Mouse (Mus musculus): ENCODE data around the gene Tmem25. TPM values are rescaled to one million over a fixed set of nuclear protein-coding genes. Genes with fewer than 3 reads are reported as not detected.

Gene Tmem25
- polyA plus RNA-seq (2015; fragmentation: Nextera tagmentation; extraction: Ambion mirVana) = 2.7 TPM in 2 replicates

- peak within 1 kb of the TSS; percentile 62 for H3K4me3 ChIP-seq (ENCODE audit: low read length)
- H3K9ac ChIP-seq (ENCODE audit: low read length) = peak within 1 kb of the TSS; percentile 79
- no peaks in the 10 kb centered on the region for H3K9me3 ChIP-seq (replicated peaks; ENCODE audit: control insufficient read depth, low read length)
- H3K36me3 ChIP-seq (ENCODE audit: control insufficient read depth, insufficient read depth) = no peaks in the 10 kb centered on the region
- WGBS = under 1% methylated on average over 73 of the region's 75 CpGs
- peaks cover 9% of the 10 kb centered on the region for H3K27me3 ChIP-seq (ENCODE audit: control insufficient read depth, insufficient read depth, low read length)
- H3K4me2 ChIP-seq (ENCODE audit: low read depth, low read length) = peak within 1 kb of the TSS; percentile 98
- H3K4me1 ChIP-seq (ENCODE audit: control insufficient read depth, insufficient read depth, low read length) = peaks cover 8% of the 10 kb centered on the region
- H3K27ac ChIP-seq (ENCODE audit: low read length) = peak within 1 kb of the TSS; percentile 74
- peak; percentile 93 for ATAC-seq (replicated peaks; ENCODE audit: extremely low read depth, insufficient read depth, low FRiP score)
These were observed at the start of gene Tmem25 for GRCm38 (mm10) chr9:44799102-44799957. Gene Tmem25, minus strand, starts transcription at chr9:44799307.

- Histone ChIP-seq H3K36me3 (ENCODE audit: control insufficient read depth, insufficient read depth) (peaks cover 47% of the 10 kb centered on the region), H3K27me3 (ENCODE audit: control insufficient read depth, insufficient read depth, low read length) (no peaks in the 10 kb centered on the region), H3K4me1 (ENCODE audit: control insufficient read depth, insufficient read depth, low read length) (no peaks in the 10 kb centered on the region; the same call in 1 of the 2 replicates), H3K4me3 (ENCODE audit: low read length) (no peak overlapping the region), H3K9me3 (replicated peaks; ENCODE audit: control insufficient read depth, low read length) (no peaks in the 10 kb centered on the region), H3K27ac (ENCODE audit: low read length) (no peak overlapping the region), H3K9ac (ENCODE audit: low read length) (no peak overlapping the region), H3K4me2 (ENCODE audit: low read depth, low read length) (no peak overlapping the region)
- WGBS = 67% methylated on average over 6 of the region's 6 CpGs
- ATAC-seq (replicated peaks; ENCODE audit: extremely low read depth, insufficient read depth, low FRiP score) = no peak
These were observed 48.3 kb upstream of the Tmem25 start for GRCm38 (mm10) chr9:44847446-44847845.

DNA sequence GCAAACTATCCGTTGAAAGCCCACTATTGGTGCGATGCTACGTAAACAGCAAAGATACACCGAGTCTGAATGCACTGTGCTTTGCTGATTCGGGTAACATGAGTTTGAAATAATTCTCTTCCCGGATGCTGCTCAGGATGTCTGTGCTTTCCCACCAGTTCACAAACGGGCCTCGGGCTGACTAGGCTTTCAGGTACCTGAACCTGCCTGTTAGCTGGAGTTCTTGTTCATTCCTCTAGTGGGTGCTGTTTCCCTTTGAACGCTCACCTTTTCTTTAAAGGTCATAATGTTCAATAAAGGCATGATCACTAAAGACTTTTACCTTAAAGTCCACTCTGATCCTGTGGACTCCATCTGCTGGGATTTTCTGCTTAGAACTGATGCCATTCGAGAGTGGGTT, 42.1 kb upstream of the Tmem25 start:
- no peaks in the 10 kb centered on the region for H3K9me3 ChIP-seq (replicated peaks; ENCODE audit: control insufficient read depth, low read length)
- ATAC-seq (replicated peaks; ENCODE audit: extremely low read depth, insufficient read depth, low FRiP score) = no peak
- H3K4me2 ChIP-seq (ENCODE audit: low read depth, low read length) = no peak overlapping the region
- H3K36me3 ChIP-seq (ENCODE audit: control insufficient read depth, insufficient read depth) = peaks cover 54% of the 10 kb centered on the region
- 80% methylated on average over 10 of the region's 10 CpGs for WGBS
- no peaks in the 10 kb centered on the region for H3K27me3 ChIP-seq (ENCODE audit: control insufficient read depth, insufficient read depth, low read length)
- H3K4me3 ChIP-seq (ENCODE audit: low read length) = no peak overlapping the region
- no peak overlapping the region for H3K27ac ChIP-seq (ENCODE audit: low read length)
- no peak overlapping the region for H3K9ac ChIP-seq (ENCODE audit: low read length)
- H3K4me1 ChIP-seq (ENCODE audit: control insufficient read depth, insufficient read depth, low read length) = no peaks in the 10 kb centered on the region

GRCm38 (mm10) chr9:44836439-44836838, 37.3 kb upstream of the Tmem25 start:
- no peak overlapping the region for H3K4me3 ChIP-seq (ENCODE audit: low read length)
- H3K9ac ChIP-seq (ENCODE audit: low read length) = no peak overlapping the region
- H3K27ac ChIP-seq (ENCODE audit: low read length) = no peak overlapping the region
- H3K4me1 ChIP-seq (ENCODE audit: control insufficient read depth, insufficient read depth, low read length) = no peaks in the 10 kb centered on the region
- no peaks in the 10 kb centered on the region for H3K27me3 ChIP-seq (ENCODE audit: control insufficient read depth, insufficient read depth, low read length)
- no peaks in the 10 kb centered on the region for H3K9me3 ChIP-seq (replicated peaks; ENCODE audit: control insufficient read depth, low read length)
- no peak for ATAC-seq (replicated peaks; ENCODE audit: extremely low read depth, insufficient read depth, low FRiP score)
- peaks cover 61% of the 10 kb centered on the region for H3K36me3 ChIP-seq (ENCODE audit: control insufficient read depth, insufficient read depth)
- no peak overlapping the region for H3K4me2 ChIP-seq (ENCODE audit: low read depth, low read length)
- WGBS = 50% methylated on average over 7 of the region's 7 CpGs

DNA sequence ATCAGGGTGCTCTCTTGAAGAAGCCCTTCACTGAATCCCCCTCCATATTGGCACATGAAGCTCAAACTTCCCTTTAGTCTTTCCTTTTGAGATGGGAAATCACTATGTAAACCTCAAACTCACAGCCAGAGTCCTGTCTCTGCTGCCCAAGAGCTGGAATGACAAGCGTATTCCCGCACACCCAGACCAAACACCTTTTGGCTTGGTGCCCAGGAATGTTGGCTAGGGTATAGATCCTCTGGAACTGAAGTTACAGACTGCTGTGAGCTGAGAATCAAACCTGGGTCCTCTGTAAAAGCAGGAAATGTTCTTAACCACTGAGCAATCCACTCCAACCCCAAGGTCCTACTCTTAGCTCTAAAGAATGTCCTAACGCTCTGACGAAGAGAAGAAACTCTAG, 33.2 kb upstream of the Tmem25 start:
- Histone ChIP-seq H3K4me3 (ENCODE audit: low read length) (no peak overlapping the region), H3K36me3 (ENCODE audit: control insufficient read depth, insufficient read depth) (peaks cover 66% of the 10 kb centered on the region), H3K27ac (ENCODE audit: low read length) (no peak overlapping the region), H3K4me1 (ENCODE audit: control insufficient read depth, insufficient read depth, low read length) (no peaks in the 10 kb centered on the region), H3K9ac (ENCODE audit: low read length) (no peak overlapping the region), H3K4me2 (ENCODE audit: low read depth, low read length) (no peak overlapping the region), H3K27me3 (ENCODE audit: control insufficient read depth, insufficient read depth, low read length) (no peaks in the 10 kb centered on the region), H3K9me3 (replicated peaks; ENCODE audit: control insufficient read depth, low read length) (no peaks in the 10 kb centered on the region)
- 51% methylated on average over 4 of the region's 4 CpGs for WGBS
- no peak for ATAC-seq (replicated peaks; ENCODE audit: extremely low read depth, insufficient read depth, low FRiP score)

DNA sequence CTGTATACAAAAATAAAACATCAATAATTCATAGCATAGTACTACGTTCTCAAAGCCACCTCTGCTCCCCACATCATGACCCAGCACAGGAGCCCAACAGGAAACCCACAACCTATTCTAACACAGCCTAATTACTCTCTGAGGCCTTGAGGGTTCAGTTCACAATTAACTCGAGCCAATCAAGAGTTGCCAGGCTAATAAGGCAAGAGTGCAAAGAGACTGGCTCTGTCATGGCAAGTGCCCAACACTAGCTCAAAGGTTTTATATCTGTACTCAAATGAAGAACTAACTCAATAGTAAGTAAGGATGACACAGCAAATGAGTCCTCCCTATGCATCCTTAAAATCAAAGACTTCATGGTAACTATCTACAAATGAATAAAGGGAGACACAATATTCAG, 31.4 kb upstream of the Tmem25 start:
- no peak for ATAC-seq (replicated peaks; ENCODE audit: extremely low read depth, insufficient read depth, low FRiP score)
- WGBS = 86% methylated on average over 2 of the region's 2 CpGs
- no peak overlapping the region for H3K4me2 ChIP-seq (ENCODE audit: low read depth, low read length)

DNA sequence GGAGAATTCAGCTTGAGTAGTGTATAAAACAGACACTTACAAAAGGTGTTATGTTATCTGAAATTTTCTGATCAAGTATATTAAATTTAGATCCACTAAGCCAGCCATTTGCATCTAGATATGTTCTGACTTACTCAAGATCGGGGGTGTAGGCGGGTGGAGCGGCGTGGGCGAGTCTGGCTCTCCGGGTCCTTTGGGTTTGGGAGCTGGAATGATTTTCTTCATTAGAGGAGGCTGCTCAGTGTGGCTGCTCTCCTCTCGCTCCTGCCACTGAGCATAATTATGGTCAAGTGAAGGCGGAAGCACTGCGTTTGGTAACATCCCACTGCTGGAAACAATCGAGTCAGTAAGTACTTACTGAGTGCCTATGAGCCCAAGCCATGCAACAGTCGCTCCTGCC, 29.8 kb upstream of the Tmem25 start:
- Histone ChIP-seq H3K36me3 (ENCODE audit: control insufficient read depth, insufficient read depth) (peaks cover 70% of the 10 kb centered on the region), H3K9me3 (replicated peaks; ENCODE audit: control insufficient read depth, low read length) (no peaks in the 10 kb centered on the region)

More for the DNA sequence above, 31.4 kb upstream of the Tmem25 start:
- Histone ChIP-seq H3K4me3 (ENCODE audit: low read length) (no peak overlapping the region), H3K27ac (ENCODE audit: low read length) (no peak overlapping the region), H3K36me3 (ENCODE audit: control insufficient read depth, insufficient read depth) (peaks cover 70% of the 10 kb centered on the region), H3K9me3 (replicated peaks; ENCODE audit: control insufficient read depth, low read length) (no peaks in the 10 kb centered on the region), H3K27me3 (ENCODE audit: control insufficient read depth, insufficient read depth, low read length) (no peaks in the 10 kb centered on the region), H3K9ac (ENCODE audit: low read length) (no peak overlapping the region), H3K4me1 (ENCODE audit: control insufficient read depth, insufficient read depth, low read length) (no peaks in the 10 kb centered on the region)

DNA sequence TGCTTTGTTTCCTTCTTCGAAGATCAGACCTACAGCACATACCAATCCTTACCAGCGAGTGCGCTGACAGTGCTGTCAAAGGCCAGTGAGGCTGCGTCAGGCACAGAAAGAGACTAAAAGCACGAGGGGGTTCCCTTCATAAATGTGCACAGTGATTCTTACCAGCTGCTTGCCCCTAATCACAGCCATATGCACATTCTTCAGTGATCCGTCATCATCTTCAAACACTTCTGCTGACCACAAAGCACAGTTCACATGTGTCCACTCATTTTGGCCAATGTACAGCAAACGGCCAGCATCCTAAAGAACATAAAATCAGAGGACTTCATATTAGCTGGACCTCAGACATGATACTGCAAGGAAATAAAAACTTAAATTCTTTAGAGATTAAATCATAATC, 27.6 kb upstream of the Tmem25 start:
- Histone ChIP-seq H3K27ac (ENCODE audit: low read length) (no peak overlapping the region), H3K4me2 (ENCODE audit: low read depth, low read length) (no peak overlapping the region), H3K36me3 (ENCODE audit: control insufficient read depth, insufficient read depth) (peaks cover 73% of the 10 kb centered on the region), H3K9ac (ENCODE audit: low read length) (no peak overlapping the region), H3K9me3 (replicated peaks; ENCODE audit: control insufficient read depth, low read length) (no peaks in the 10 kb centered on the region), H3K4me3 (ENCODE audit: low read length) (no peak overlapping the region), H3K27me3 (ENCODE audit: control insufficient read depth, insufficient read depth, low read length) (no peaks in the 10 kb centered on the region), H3K4me1 (ENCODE audit: control insufficient read depth, insufficient read depth, low read length) (no peaks in the 10 kb centered on the region)
- no peak for ATAC-seq (replicated peaks; ENCODE audit: extremely low read depth, insufficient read depth, low FRiP score)
- 74% methylated on average over 7 of the region's 7 CpGs for WGBS

More for the DNA sequence above, 29.8 kb upstream of the Tmem25 start:
- H3K4me2 ChIP-seq (ENCODE audit: low read depth, low read length) = no peak overlapping the region
- WGBS = 93% methylated on average over 11 of the region's 11 CpGs
- no peaks in the 10 kb centered on the region for H3K27me3 ChIP-seq (ENCODE audit: control insufficient read depth, insufficient read depth, low read length)
- no peak overlapping the region for H3K4me3 ChIP-seq (ENCODE audit: low read length)
- H3K27ac ChIP-seq (ENCODE audit: low read length) = no peak overlapping the region
- no peak for ATAC-seq (replicated peaks; ENCODE audit: extremely low read depth, insufficient read depth, low FRiP score)
- no peak overlapping the region for H3K9ac ChIP-seq (ENCODE audit: low read length)
- H3K4me1 ChIP-seq (ENCODE audit: control insufficient read depth, insufficient read depth, low read length) = no peaks in the 10 kb centered on the region

GRCm38 (mm10) chr9:44819920-44820827, 21.1 kb upstream of the Tmem25 start:
- no peaks in the 10 kb centered on the region for H3K9me3 ChIP-seq (replicated peaks; ENCODE audit: control insufficient read depth, low read length)
- no peak overlapping the region for H3K4me3 ChIP-seq (ENCODE audit: low read length)
- H3K4me2 ChIP-seq (ENCODE audit: low read depth, low read length) = no peak overlapping the region
- 86% methylated on average over 15 of the region's 15 CpGs for WGBS
- H3K9ac ChIP-seq (ENCODE audit: low read length) = no peak overlapping the region
- H3K27ac ChIP-seq (ENCODE audit: low read length) = no peak overlapping the region
- H3K27me3 ChIP-seq (ENCODE audit: control insufficient read depth, insufficient read depth, low read length) = no peaks in the 10 kb centered on the region
- no peak for ATAC-seq (replicated peaks; ENCODE audit: extremely low read depth, insufficient read depth, low FRiP score)
- peaks cover 94% of the 10 kb centered on the region for H3K36me3 ChIP-seq (ENCODE audit: control insufficient read depth, insufficient read depth)
- no peaks in the 10 kb centered on the region for H3K4me1 ChIP-seq (ENCODE audit: control insufficient read depth, insufficient read depth, low read length)

Data from heart, embryonic 16.5 days (tissue).